Mouse (Mus musculus): Measurements from ENCODE around the gene Kif1a. TPM values are rescaled to one million over a fixed set of nuclear protein-coding genes. Genes with fewer than 3 reads are reported as not detected.

Gene Kif1a
- polyA plus RNA-seq, 1 experiment = 0.49 TPM

GRCm38 (mm10) chr1:93100243-93100575 lies 1.5 kb downstream of the Kif1a start:
- Histone ChIP-seq H3K27me3 (ENCODE audit: control insufficient read depth, insufficient read depth, low read length) (peaks cover 15% of the 10 kb centered on the region), H3K4me3 (ENCODE audit: extremely low read depth, insufficient read depth, insufficient read length) (no peak overlapping the region), H3K27ac (ENCODE audit: insufficient read depth, low read length) (no peak overlapping the region), H3K36me3 (ENCODE audit: control insufficient read depth, insufficient read depth, low read length) (no peaks in the 10 kb centered on the region), H3K4me1 (ENCODE audit: control insufficient read depth, insufficient read depth, insufficient read length) (no peaks in the 10 kb centered on the region)
- WGBS = 10% methylated on average over 18 of the region's 18 CpGs
- TF ChIP-seq CTCF (IDR thresholded peaks at IDR 0.05; ENCODE audit: extremely low read depth, insufficient read depth, insufficient read length, insufficient replicate concordance) (no peak), POLR2A (IDR thresholded peaks at IDR 0.05; ENCODE audit: low read depth, low read length) (no peak)
- no peak for DNase-seq (ENCODE audit: low read depth in 1 of 2, low spot score in 2 of 2)

GRCm38 (mm10) chr1:93098956-93099355 lies 2.8 kb downstream of the Kif1a start:
- Histone ChIP-seq H3K27me3 (ENCODE audit: control insufficient read depth, insufficient read depth, low read length) (peaks cover 15% of the 10 kb centered on the region), H3K4me3 (ENCODE audit: extremely low read depth, insufficient read depth, insufficient read length) (no peak overlapping the region), H3K36me3 (ENCODE audit: control insufficient read depth, insufficient read depth, low read length) (no peaks in the 10 kb centered on the region), H3K4me1 (ENCODE audit: control insufficient read depth, insufficient read depth, insufficient read length) (no peaks in the 10 kb centered on the region), H3K27ac (ENCODE audit: insufficient read depth, low read length) (no peak overlapping the region)
- DNase-seq (ENCODE audit: low read depth in 1 of 2, low spot score in 2 of 2) = no peak
- TF ChIP-seq CTCF (IDR thresholded peaks at IDR 0.05; ENCODE audit: extremely low read depth, insufficient read depth, insufficient read length, insufficient replicate concordance) (no peak), POLR2A (IDR thresholded peaks at IDR 0.05; ENCODE audit: low read depth, low read length) (no peak)
- 92% methylated on average over 5 of the region's 5 CpGs for WGBS

DNA sequence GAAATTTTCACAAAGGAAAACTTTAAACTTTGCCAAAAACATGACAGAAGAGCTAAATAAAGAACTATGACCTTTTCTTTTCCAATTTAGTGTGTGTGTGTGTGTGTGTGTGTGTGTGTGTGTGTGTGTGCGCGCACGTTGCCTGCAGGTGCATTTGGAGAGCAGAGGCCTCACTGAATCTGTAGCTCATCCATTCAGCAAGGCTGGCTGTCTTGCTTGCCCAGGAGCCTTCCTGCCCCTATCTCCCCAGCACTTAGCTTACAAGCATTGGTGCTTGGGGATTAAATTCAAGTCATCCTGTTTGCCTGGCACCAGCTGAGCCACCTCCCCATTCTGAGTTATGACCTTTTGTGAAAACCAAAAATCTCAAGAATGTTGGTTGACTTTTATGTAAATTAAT lies 9.2 kb downstream of the Kif1a start:
- no peaks in the 10 kb centered on the region for H3K36me3 ChIP-seq (ENCODE audit: control insufficient read depth, insufficient read depth, low read length)
- no peak overlapping the region for H3K4me3 ChIP-seq (ENCODE audit: extremely low read depth, insufficient read depth, insufficient read length)
- no peak overlapping the region for H3K27ac ChIP-seq (ENCODE audit: insufficient read depth, low read length)
- DNase-seq (ENCODE audit: low read depth in 1 of 2, low spot score in 2 of 2) = no peak
- 84% methylated on average over 3 of the region's 3 CpGs for WGBS
- H3K27me3 ChIP-seq (ENCODE audit: control insufficient read depth, insufficient read depth, low read length) = no peaks in the 10 kb centered on the region
- TF ChIP-seq CTCF (IDR thresholded peaks at IDR 0.05; ENCODE audit: extremely low read depth, insufficient read depth, insufficient read length, insufficient replicate concordance) (no peak), POLR2A (IDR thresholded peaks at IDR 0.05; ENCODE audit: low read depth, low read length) (no peak)
- H3K4me1 ChIP-seq (ENCODE audit: control insufficient read depth, insufficient read depth, insufficient read length) = no peaks in the 10 kb centered on the region

GRCm38 (mm10) chr1:93085136-93085535 lies 16.6 kb downstream of the Kif1a start:
- Histone ChIP-seq H3K36me3 (ENCODE audit: control insufficient read depth, insufficient read depth, low read length) (no peaks in the 10 kb centered on the region), H3K27me3 (ENCODE audit: control insufficient read depth, insufficient read depth, low read length) (no peaks in the 10 kb centered on the region), H3K4me1 (ENCODE audit: control insufficient read depth, insufficient read depth, insufficient read length) (no peaks in the 10 kb centered on the region), H3K4me3 (ENCODE audit: extremely low read depth, insufficient read depth, insufficient read length) (no peak overlapping the region), H3K27ac (ENCODE audit: insufficient read depth, low read length) (no peak overlapping the region)
- no peak for TF ChIP-seq CTCF (IDR thresholded peaks at IDR 0.05; ENCODE audit: extremely low read depth, insufficient read depth, insufficient read length, insufficient replicate concordance)
- TF ChIP-seq POLR2A (IDR thresholded peaks at IDR 0.05; ENCODE audit: low read depth, low read length) = no peak
- no peak for DNase-seq (ENCODE audit: low read depth in 1 of 2, low spot score in 2 of 2)
- WGBS = 88% methylated on average over 6 of the region's 6 CpGs

GRCm38 (mm10) chr1:93083420-93084285 lies 18.1 kb downstream of the Kif1a start:
- Histone ChIP-seq H3K4me1 (ENCODE audit: control insufficient read depth, insufficient read depth, insufficient read length) (no peaks in the 10 kb centered on the region), H3K27ac (ENCODE audit: insufficient read depth, low read length) (no peak overlapping the region), H3K4me3 (ENCODE audit: extremely low read depth, insufficient read depth, insufficient read length) (no peak overlapping the region), H3K27me3 (ENCODE audit: control insufficient read depth, insufficient read depth, low read length) (no peaks in the 10 kb centered on the region), H3K36me3 (ENCODE audit: control insufficient read depth, insufficient read depth, low read length) (no peaks in the 10 kb centered on the region)
- DNase-seq (ENCODE audit: low read depth in 1 of 2, low spot score in 2 of 2) = no peak
- no peak for TF ChIP-seq CTCF (IDR thresholded peaks at IDR 0.05; ENCODE audit: extremely low read depth, insufficient read depth, insufficient read length, insufficient replicate concordance)
- TF ChIP-seq POLR2A (IDR thresholded peaks at IDR 0.05; ENCODE audit: low read depth, low read length) = no peak
- 68% methylated on average over 12 of the region's 12 CpGs for WGBS

DNA sequence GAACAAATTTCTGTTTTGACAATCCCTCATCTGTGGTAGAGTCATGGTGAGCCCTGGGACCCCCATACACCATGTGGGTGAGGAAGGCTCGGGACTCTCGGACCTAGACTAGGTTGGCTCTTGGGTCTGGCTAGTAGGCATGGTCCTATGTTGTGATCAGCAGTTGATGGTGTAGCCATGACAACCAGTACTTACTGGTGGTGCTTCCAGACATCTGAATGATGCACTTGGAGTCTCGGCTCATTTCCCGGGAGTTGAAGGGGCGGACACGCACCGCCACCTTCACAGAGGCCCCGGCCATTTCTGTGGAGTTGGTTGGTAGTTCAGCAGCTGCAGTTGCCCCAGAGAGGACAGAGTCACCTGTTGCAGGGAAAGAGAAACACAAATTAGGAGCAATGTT lies 19.6 kb downstream of the Kif1a start:
- no peak overlapping the region for H3K27ac ChIP-seq (ENCODE audit: insufficient read depth, low read length)
- no peaks in the 10 kb centered on the region for H3K36me3 ChIP-seq (ENCODE audit: control insufficient read depth, insufficient read depth, low read length)
- H3K27me3 ChIP-seq (ENCODE audit: control insufficient read depth, insufficient read depth, low read length) = no peaks in the 10 kb centered on the region
- no peaks in the 10 kb centered on the region for H3K4me1 ChIP-seq (ENCODE audit: control insufficient read depth, insufficient read depth, insufficient read length)
- DNase-seq (ENCODE audit: low read depth in 1 of 2, low spot score in 2 of 2) = no peak
- WGBS = 93% methylated on average over 8 of the region's 8 CpGs
- TF ChIP-seq CTCF (IDR thresholded peaks at IDR 0.05; ENCODE audit: extremely low read depth, insufficient read depth, insufficient read length, insufficient replicate concordance) (no peak), POLR2A (IDR thresholded peaks at IDR 0.05; ENCODE audit: low read depth, low read length) (no peak)
- H3K4me3 ChIP-seq (ENCODE audit: extremely low read depth, insufficient read depth, insufficient read length) = no peak overlapping the region

GRCm38 (mm10) chr1:93080930-93081589 lies 20.7 kb downstream of the Kif1a start:
- 77% methylated on average over 3 of the region's 3 CpGs for WGBS
- Histone ChIP-seq H3K4me1 (ENCODE audit: control insufficient read depth, insufficient read depth, insufficient read length) (no peaks in the 10 kb centered on the region), H3K36me3 (ENCODE audit: control insufficient read depth, insufficient read depth, low read length) (no peaks in the 10 kb centered on the region), H3K27ac (ENCODE audit: insufficient read depth, low read length) (no peak overlapping the region), H3K27me3 (ENCODE audit: control insufficient read depth, insufficient read depth, low read length) (no peaks in the 10 kb centered on the region), H3K4me3 (ENCODE audit: extremely low read depth, insufficient read depth, insufficient read length) (no peak overlapping the region)
- DNase-seq (ENCODE audit: low read depth in 1 of 2, low spot score in 2 of 2) = no peak
- TF ChIP-seq POLR2A (IDR thresholded peaks at IDR 0.05; ENCODE audit: low read depth, low read length) (no peak), CTCF (IDR thresholded peaks at IDR 0.05; ENCODE audit: extremely low read depth, insufficient read depth, insufficient read length, insufficient replicate concordance) (peak; percentile 50; the same call in 1 of the 2 replicates)
